Mouse (Mus musculus): ENCODE data around the gene Scube1.

Scube1 gene

GRCm38 (mm10) chr15:83594513-83595363 lies 130.1 kb downstream of the Scube1 start, which contains the start of gene Ttll12:
TSS of gene Ttll12 (minus strand) at chr15:83595157.
- DNase-seq = peak; percentile 96

DNA sequence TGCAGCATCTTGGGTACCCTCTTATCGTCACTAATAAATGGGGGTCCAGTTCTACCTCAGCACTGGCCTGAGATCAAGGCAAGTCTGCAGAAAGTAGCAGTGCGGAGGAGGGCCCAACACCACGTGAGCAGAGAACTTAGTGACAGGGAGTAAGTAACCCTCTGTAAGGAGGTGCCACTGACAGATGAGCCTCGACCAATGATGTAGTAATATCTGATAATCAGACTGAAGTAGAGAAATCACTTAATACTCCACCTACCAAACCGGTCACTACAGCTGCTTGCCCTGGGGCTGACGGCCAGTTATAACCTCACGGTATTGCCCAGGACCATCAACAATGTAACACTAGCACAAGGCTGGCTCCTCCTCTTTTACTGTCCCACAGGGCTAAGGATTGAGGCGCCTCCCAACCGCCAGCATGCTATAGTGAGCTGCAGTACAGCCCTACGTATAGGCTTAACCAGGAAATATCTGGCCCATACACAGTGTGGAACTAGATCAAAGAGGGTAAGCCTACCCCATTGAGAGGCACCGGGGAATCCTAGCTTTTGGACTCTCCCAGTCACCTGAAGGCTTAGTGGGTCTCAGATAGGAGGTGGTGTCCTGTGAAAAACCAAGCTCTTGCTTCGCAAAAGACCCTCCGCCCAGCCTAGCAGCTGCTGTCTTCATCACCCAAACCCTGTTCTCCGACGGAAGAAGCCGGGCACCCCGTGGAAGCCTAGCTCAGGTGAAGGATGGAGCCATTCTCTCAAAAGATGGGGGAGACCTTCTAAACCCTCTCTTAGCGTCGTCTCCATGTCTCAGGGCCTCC lies 130.9 kb downstream of the Scube1 start:
- no peak for DNase-seq

- no peak for DNase-seq
These were observed 131.6 kb downstream of the Scube1 start for GRCm38 (mm10) chr15:83593189-83593585.

- no peak for DNase-seq
These were observed 132.3 kb downstream of the Scube1 start for GRCm38 (mm10) chr15:83592260-83593188.

GRCm38 (mm10) chr15:83591758-83592157 lies 133.1 kb downstream of the Scube1 start:
- DNase-seq = no peak

DNA sequence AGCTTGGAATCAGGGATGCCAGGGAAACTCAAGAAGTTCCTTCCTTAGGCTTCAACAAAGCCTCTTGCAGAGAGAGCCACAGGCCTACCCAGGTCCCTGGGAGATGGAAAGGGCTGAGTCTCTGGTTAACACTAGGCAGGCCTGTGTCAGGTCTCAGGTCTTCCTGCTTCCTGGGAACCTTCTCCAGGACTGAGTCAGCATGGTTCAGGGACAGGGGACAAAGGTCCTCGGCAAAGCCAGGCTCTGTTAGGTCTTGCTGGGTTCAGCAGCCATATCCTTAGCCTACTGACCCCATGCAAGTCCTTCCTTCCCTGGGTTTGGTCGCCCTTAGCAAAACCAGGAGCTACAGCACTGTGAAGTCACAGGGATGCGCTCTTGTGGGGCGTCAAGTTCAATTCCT lies 134.0 kb downstream of the Scube1 start:
- no peak for DNase-seq

DNA sequence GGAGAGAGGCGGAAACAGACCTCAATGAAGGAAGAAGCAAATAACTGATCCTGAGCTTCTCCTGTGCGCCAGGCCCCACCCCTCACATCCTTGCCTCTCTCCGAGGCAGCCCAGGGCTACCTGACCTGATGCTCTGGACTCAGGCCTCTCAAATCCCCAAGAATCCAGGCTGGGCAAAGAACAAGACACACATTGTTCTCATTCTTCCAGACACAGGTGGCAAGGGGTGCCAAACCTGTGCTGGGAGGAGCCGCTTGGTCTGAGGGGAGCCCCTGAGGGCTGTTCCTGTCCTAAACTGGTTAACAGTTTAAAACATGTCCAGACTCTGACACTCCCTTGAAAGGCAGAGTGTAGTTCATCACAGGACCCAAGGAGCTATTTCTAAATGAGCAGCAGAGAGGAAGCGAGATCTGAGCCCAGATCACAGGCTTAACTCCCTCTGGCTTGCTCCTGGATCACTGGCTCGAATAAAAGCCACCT lies 140.0 kb downstream of the Scube1 start:
- no peak for DNase-seq

DNA sequence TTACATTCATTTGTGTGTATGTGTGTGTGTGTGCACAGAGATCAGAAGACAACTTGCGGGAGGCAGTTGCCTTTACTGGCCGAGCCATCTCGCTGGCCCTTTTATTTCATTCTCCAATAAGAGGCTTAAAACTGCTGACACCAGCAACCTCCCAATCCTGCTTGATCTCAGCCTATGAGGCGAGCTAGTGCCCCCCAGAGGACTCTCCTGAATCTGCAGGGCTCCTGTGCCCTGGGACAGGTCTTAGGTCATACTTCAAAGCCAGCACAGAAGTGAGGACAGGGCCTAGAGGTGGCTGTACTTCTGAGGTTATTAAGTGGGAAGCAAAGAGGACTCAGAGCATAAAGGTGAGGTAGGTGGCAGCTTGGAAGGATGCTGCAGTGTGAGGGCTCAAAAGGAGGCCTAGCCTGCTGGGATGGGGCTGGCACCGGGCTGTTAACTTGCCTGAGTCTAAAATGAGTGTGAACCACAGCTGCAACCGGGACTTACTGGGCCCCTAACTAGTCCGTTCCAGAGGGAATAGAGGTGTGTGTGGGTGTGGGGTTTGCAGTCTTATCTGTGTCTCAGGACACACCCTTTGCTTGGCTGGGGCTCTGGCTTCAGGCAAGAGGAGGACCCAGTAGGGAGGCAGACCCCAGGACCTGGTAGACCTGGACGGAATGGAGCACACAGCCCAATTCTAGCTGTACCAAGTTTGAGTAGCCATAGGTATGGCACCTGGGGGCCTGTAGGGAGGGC lies 141.2 kb downstream of the Scube1 start:
- DNase-seq = no peak

DNA sequence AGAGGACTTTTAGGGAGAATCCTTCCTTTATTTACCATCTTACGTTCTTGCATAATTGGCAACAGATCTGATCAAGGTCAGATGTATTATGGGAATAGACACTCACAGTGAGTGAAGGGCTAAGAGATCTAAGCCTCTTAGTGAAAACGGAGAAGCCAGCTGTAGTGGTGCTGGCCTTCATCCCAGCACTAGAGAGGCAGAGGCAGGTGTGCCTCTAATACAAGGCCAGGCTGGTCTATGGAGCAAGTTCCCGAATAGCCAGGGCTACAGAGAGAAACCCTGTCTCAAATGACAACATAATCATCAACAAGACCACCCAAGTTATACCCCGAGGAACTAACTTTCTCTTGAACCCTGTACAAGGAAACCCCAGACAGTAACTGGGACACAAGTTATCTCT lies 141.9 kb downstream of the Scube1 start:
- DNase-seq = no peak

DNA sequence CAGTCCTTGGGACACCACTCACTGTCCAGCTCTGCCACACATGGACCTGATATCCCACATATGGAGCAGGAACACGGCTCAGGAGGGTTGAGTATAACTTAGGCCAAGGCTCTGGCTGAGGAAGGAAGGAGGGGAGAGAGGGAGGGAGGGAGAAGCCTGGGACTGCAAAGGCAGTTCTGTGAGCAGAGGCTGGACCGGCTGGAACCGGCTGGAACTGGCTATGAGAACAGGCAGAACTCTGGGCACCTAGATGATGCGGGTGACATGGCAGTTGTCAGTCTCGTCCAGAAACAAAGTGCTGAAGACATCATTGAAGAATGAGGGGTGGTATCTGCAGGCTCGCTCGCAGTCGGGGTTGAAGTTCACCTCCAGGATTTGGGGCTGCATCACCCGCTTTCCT lies 148.2 kb downstream of the Scube1 start:
- no peak for DNase-seq

DNA sequence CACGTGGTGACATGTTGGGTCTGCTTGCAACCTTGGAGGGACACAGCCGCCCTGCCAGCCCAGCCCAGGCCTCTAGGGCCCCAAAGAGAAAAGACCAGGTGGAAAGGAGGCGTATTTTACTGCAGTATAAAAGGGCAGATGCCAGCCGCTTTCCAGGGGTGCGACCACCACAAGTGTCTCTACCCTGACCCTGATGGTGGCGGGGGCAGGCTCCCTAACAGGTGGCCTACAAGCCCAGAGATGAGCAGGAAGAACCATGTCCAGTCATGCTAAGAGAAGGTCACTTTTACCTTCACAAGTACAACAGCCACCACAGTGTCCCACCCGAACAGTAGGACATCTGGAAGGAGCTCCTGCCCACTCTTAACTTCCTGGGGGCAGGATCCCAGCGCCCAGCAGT lies 149.3 kb downstream of the Scube1 start:
- no peak for DNase-seq

GRCm38 (mm10) chr15:83574731-83575351 lies 150.0 kb downstream of the Scube1 start:
- no peak for DNase-seq

DNA sequence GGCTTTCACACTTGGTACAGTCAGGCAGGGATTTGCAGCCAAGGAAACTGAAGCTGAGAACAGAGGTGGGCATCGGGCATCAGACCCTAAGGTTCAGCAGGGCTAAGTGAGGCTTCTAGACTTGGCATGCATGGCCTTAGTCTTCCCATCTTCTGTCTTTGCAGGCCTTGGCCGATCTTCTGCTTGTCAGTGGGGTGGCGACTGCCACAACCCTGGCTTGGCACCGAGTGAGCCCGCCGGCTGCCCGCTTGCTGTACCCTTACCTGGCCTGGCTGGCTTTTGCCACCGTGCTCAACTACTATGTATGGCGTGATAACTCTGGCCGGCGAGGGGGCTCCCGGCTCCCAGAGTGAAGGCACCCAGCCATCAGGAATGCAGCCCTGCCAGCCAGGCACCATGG lies 151.2 kb downstream of the Scube1 start:
- no peak for DNase-seq

- no peak for DNase-seq
These were observed 152.7 kb downstream of the Scube1 start for GRCm38 (mm10) chr15:83572132-83572531.

GRCm38 (mm10) chr15:83571636-83572035 lies 153.2 kb downstream of the Scube1 start:
- DNase-seq = no peak

DNA sequence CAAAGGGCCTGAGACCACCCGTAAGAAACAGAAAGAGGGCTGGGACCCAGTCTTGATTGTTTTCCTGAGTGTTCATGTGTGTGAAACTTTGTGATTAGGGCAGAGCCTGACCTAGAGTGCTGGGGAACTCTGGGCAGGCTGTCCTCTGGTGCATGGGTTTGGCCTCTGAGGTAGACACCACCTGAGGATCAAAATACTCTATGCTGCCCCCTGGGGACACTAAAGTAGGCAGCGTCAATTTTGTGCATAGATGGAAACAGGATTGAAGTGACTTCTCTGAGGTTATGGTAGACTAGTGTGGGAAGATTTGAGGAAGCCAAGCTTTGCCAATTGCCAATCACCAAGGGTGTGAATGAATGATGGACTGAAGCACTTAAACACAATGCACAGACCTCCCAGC lies 154.2 kb downstream of the Scube1 start:
- no peak for DNase-seq

GRCm38 (mm10) chr15:83569682-83570081 lies 155.1 kb downstream of the Scube1 start:
- no peak for DNase-seq

DNA sequence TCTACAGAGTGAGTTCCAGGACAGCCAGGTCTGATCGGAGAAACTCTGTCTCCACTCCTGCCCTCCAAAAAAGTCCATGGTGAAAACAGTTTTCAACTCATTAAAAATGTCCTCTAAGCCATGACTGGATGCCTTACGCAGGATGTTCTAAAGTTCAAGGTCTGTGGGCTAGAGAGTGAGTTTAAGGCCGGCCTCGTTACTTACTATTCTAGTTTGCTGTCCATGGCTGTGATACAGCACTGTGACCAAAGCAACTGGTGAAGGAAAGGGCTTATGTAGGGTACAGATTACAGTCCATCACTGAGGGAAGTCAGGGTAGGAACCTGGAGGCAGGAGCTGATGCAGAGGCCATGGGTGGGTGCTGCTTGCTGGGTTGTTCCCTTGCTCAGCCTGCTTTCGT lies 156.3 kb downstream of the Scube1 start:
- DNase-seq = no peak

DNA sequence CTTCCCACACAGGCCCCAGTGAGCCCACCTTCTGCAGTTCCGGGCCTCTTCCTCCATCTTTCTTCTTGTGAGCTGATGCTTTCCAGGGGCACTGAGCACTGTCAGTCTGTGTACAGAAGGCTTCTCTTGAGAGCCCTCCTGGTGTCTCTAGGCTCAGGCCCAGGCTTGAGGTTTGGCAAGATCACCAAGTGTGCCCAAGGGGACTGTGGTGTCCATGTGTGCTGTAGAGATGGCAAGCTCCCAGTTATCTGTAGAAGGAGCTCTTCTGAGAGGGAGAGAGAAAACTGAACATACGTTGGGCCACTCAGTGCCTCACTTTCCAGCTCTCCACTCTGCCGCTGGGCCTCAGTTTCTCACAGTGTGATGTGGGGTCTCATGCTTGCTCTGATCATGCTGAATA lies 157.1 kb downstream of the Scube1 start:
- DNase-seq = no peak

DNA sequence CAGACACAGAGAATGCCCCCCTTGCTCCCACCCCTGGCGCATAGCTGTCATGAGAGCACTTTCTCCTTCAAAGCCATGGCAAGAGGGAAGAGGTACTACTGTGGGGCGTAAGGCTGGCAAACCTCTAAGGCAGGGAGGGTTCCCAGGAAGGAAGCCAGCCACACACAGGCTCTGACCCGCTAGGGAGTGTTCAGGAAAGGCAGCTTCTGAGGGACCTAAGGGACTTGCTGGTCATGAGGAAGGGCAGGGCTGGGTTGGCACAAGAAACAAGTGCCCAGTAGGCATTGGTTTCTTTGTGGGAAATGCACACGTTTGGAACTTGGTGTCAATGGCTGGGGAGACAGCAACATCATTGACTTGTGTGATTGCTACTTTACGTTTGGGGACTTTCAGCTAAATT lies 158.8 kb downstream of the Scube1 start:
- DNase-seq = no peak

GRCm38 (mm10) chr15:83565434-83565833 lies 159.4 kb downstream of the Scube1 start:
- no peak for DNase-seq

Measured in right cerebral cortex, postnatal 14 days (tissue).